Mouse (Mus musculus): ENCODE measurements at regions not wholly inside any gene's neighbourhood (a gene's known extent, or its start where the extent isn't known, plus 50 kb on each side); places are given as distances from the start of the nearest gene placed in this dataset.

DNA sequence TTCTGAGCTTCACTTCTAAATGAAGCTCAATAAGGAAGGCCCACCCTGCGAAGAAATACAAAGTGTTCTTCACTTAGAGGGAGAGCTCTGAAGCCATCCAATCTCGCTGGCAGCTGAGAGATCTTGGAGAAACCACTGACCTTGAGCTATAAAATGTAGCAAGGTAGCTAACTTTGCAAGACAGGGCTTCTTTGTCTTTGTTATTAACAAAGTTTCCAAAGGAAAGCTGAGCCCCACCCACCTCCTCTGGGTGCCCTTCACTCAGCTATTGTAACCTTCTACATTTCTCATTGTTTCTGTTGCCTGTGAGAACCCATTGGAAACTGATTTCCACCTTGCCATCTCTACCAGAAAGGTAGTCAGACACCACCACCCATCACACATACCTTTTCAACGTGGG lies 57.2 kb upstream of the Usp9x start:
- WGBS, result 66% methylated on average over 3 of the region's 3 CpGs
- no peak for ATAC-seq
- no peak overlapping the region for H3K27ac ChIP-seq (ENCODE audit: low read depth, low read length)

DNA sequence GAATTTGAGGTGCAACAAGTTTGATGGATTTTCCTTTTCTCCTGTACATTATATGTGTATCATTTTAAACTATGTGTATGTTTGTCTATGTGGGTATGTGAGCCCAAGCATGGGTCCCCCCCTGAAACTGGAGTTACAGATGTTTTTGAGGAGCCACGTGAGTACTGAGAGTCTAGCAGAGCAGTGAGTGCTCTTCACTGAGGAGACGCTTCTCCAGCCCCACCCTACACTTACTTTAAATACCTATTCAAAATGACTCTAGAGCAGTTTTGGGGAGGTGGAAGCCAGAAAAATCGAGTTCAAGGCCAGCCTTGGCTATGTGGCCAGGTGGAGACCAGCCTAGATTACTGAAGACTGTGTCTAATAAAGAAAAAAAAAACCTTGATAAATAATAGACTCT lies 58.2 kb upstream of the Usp9x start:
- Histone ChIP-seq H3K4me1 (ENCODE audit: control insufficient read depth, insufficient read depth, low read depth, low read length) (no peaks in the 10 kb centered on the region), H3K4me3 (ENCODE audit: low read length) (no peak overlapping the region), H3K9me3 (ENCODE audit: control insufficient read depth, low read length) (no peaks in the 10 kb centered on the region), H3K36me3 (ENCODE audit: control insufficient read depth, insufficient read depth, low read length) (no peaks in the 10 kb centered on the region), H3K27ac (ENCODE audit: low read depth, low read length) (no peak overlapping the region), H3K9ac (ENCODE audit: low read depth, low read length) (no peak overlapping the region), H3K4me2 (ENCODE audit: low read length) (no peak overlapping the region), H3K27me3 (replicated peaks; ENCODE audit: control insufficient read depth, insufficient read depth, low read length) (no peaks in the 10 kb centered on the region; the same call in 1 of the 2 replicates)
- ATAC-seq, result no peak
- 67% methylated on average over 3 of the region's 3 CpGs for WGBS

More for the DNA sequence above, 57.2 kb upstream of the Usp9x start:
- Histone ChIP-seq H3K27me3 (replicated peaks; ENCODE audit: control insufficient read depth, insufficient read depth, low read length) (no peaks in the 10 kb centered on the region; the same call in 1 of the 2 replicates), H3K9ac (ENCODE audit: low read depth, low read length) (no peak overlapping the region), H3K4me3 (ENCODE audit: low read length) (no peak overlapping the region), H3K36me3 (ENCODE audit: control insufficient read depth, insufficient read depth, low read length) (no peaks in the 10 kb centered on the region), H3K9me3 (ENCODE audit: control insufficient read depth, low read length) (no peaks in the 10 kb centered on the region), H3K4me2 (ENCODE audit: low read length) (no peak overlapping the region), H3K4me1 (ENCODE audit: control insufficient read depth, insufficient read depth, low read depth, low read length) (no peaks in the 10 kb centered on the region)

DNA sequence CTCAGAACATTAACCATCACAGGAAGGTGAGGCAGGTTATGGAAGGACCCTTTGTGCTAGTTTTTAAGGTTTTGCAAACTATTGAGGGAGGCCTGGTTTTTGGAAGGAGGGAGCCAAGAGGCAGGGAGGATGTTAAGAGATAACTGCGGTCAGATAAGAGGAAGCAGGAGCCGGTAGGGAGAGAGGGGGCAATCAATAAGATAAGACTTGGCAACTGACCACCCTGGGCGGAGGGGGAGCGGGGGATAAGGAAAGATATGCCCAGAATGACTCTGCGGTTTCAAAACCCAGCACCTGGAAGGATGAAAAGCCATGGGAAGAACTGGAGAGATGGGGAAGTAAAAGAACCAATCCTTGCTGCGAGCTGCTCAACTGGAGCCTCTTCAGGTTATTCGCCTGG lies 80.5 kb upstream of the Usp9x start:
- no peak overlapping the region for H3K4me2 ChIP-seq (ENCODE audit: low read length)
- no peak overlapping the region for H3K9ac ChIP-seq (ENCODE audit: low read depth, low read length)
- H3K27ac ChIP-seq (ENCODE audit: low read depth, low read length), result no peak overlapping the region
- H3K4me1 ChIP-seq (ENCODE audit: control insufficient read depth, insufficient read depth, low read depth, low read length), result no peaks in the 10 kb centered on the region
- ATAC-seq, result no peak
- 87% methylated on average over 7 of the region's 7 CpGs for WGBS
- no peaks in the 10 kb centered on the region for H3K27me3 ChIP-seq (replicated peaks; ENCODE audit: control insufficient read depth, insufficient read depth, low read length)
- no peaks in the 10 kb centered on the region for H3K36me3 ChIP-seq (ENCODE audit: control insufficient read depth, insufficient read depth, low read length)
- H3K9me3 ChIP-seq (ENCODE audit: control insufficient read depth, low read length), result no peaks in the 10 kb centered on the region
- H3K4me3 ChIP-seq (ENCODE audit: low read length), result no peak overlapping the region

DNA sequence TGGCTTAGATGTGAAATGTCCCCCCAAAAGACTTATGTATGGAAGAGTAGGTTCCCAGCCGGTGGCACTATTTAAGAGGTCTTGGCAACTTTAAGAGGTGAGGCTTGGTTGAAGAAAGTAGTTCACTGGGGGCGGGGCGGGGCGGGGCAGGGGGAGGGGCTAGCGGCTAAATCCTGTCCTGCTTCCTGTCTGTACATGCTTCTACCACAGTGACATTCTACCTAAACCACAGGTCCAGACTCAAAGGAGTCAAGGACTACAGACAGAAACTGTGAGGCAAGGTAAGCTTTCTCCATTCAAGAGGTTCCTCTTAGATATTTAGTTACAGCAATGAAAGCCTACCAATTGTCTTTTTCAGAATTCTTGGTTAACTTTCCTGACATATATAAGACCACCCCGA lies 93.6 kb upstream of the Usp9x start:
- no peaks in the 10 kb centered on the region for H3K4me1 ChIP-seq (ENCODE audit: control insufficient read depth, insufficient read depth, low read depth, low read length)
- H3K27ac ChIP-seq (ENCODE audit: low read depth, low read length), result no peak overlapping the region
- H3K4me3 ChIP-seq (ENCODE audit: low read length), result no peak overlapping the region
- 68% methylated on average over 6 of the region's 6 CpGs for WGBS
- no peaks in the 10 kb centered on the region for H3K36me3 ChIP-seq (ENCODE audit: control insufficient read depth, insufficient read depth, low read length)
- no peak overlapping the region for H3K4me2 ChIP-seq (ENCODE audit: low read length)
- H3K9me3 ChIP-seq (ENCODE audit: control insufficient read depth, low read length), result no peaks in the 10 kb centered on the region
- no peak for ATAC-seq
- no peaks in the 10 kb centered on the region for H3K27me3 ChIP-seq (replicated peaks; ENCODE audit: control insufficient read depth, insufficient read depth, low read length)
- H3K9ac ChIP-seq (ENCODE audit: low read depth, low read length), result no peak overlapping the region

DNA sequence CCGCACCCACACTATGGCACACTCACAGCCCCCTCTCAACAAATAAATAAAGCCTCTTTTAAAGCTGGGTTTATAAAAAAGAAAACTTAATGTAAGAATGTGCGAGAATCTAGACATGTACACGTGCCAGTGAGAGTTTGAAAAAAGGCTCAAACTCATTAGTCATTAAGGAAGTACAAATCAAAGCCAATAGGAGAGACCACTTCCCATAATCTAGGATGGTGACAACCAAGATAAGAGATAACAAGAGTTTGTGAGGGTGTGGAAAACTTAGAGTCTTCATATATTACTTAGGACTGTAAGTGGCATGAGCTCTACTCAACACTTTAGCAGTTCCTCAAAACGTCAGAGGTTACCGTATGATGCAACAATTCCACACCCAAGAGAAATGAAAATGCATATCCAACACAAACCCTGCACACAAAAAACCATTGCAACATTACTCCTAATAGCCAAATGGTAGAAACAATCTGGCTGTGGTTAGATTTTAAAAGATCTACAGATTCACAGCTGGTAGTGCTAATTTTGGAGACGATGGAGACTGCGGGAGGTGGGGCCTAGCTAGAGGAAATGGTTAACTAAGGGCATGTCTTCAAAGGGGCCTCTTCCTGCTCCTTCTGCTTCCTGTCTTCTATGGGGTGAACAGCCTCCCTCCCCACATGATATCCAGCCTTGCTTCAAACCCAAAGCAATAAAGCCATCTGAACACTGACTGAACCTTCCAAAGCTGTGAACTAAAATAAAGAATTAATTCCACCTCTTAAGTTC lies 102.1 kb upstream of the Usp9x start:
- no peak for ATAC-seq
- Histone ChIP-seq H3K27ac (ENCODE audit: low read depth, low read length) (no peak overlapping the region), H3K9ac (ENCODE audit: low read depth, low read length) (no peak overlapping the region), H3K36me3 (ENCODE audit: control insufficient read depth, insufficient read depth, low read length) (no peaks in the 10 kb centered on the region), H3K27me3 (replicated peaks; ENCODE audit: control insufficient read depth, insufficient read depth, low read length) (no peaks in the 10 kb centered on the region), H3K4me3 (ENCODE audit: low read length) (no peak overlapping the region), H3K4me2 (ENCODE audit: low read length) (no peak overlapping the region), H3K4me1 (ENCODE audit: control insufficient read depth, insufficient read depth, low read depth, low read length) (no peaks in the 10 kb centered on the region), H3K9me3 (ENCODE audit: control insufficient read depth, low read length) (no peaks in the 10 kb centered on the region)
- WGBS, result 92% methylated on average over 7 of the region's 7 CpGs

DNA sequence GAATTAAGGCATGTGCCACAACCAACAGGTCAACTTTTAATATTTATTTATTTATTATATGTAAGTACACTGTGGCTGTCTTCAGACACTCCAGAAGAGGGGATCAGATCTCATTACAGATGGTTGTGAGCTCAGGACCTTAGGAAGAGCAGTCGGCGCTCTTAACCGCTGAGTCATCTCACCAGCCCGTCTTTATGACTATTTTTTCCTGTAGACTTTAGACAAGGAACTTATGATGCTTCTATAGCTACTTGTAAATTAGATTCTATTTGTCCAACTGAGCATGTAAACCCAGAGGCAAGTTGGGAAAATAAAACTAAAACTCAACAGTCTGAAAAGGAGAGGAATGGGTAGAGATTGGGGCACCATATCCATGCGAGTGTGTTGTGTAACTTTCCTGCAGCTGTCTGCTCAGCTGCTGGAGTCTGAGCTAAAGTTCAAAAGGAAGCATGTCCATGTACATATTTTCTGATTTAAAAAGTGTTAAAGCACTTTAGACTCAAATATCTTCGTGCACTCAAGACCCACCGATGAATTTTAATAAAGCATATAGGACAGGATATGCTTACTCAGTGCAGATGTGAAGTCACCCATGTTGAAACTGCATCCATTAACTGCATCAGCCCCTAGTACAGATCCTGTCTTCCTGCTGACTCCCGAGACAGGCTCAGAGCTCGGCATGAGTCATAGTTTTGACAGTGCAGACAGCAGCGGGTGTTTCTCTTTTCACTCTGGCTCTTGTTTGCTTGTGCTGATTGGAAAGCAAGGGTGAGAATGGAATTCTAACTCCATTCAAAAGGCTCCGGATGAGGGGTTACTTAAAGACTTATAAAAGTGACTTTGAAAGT lies 111.6 kb upstream of the Usp9x start:
- no peaks in the 10 kb centered on the region; the same call in 1 of the 2 replicates for H3K27me3 ChIP-seq (replicated peaks; ENCODE audit: control insufficient read depth, insufficient read depth, low read length)
- no peak for ATAC-seq
- H3K4me2 ChIP-seq (ENCODE audit: low read length), result no peak overlapping the region
- no peak overlapping the region for H3K9ac ChIP-seq (ENCODE audit: low read depth, low read length)
- no peaks in the 10 kb centered on the region for H3K4me1 ChIP-seq (ENCODE audit: control insufficient read depth, insufficient read depth, low read depth, low read length)
- no peaks in the 10 kb centered on the region for H3K9me3 ChIP-seq (ENCODE audit: control insufficient read depth, low read length)
- no peak overlapping the region for H3K27ac ChIP-seq (ENCODE audit: low read depth, low read length)
- H3K36me3 ChIP-seq (ENCODE audit: control insufficient read depth, insufficient read depth, low read length), result no peaks in the 10 kb centered on the region
- 67% methylated on average over 11 of the region's 11 CpGs for WGBS
- no peak overlapping the region for H3K4me3 ChIP-seq (ENCODE audit: low read length)

DNA sequence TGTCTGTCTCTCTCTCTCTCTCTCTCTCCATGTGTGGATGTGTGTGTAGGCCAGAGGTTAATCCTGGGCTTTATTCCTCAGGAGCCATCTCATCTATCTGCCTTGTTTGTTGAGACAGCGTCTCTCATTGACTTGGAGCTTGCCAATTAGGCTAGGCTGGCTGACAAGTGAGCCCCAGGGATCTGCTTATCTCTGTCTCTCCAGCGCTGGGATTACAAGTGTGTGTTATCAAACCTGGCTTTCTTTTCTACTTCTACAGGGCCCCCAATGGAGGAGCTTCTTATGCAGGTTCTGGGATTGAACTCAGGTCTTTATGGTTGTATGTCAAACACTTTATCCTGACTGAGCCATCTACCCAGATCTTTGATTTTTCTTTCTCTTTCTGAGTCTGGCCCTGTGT lies 112.4 kb upstream of the Usp9x start:
- no peaks in the 10 kb centered on the region; the same call in 1 of the 2 replicates for H3K27me3 ChIP-seq (replicated peaks; ENCODE audit: control insufficient read depth, insufficient read depth, low read length)
- no peak for ATAC-seq
- no peak overlapping the region for H3K27ac ChIP-seq (ENCODE audit: low read depth, low read length)
- H3K9me3 ChIP-seq (ENCODE audit: control insufficient read depth, low read length), result no peaks in the 10 kb centered on the region
- no peaks in the 10 kb centered on the region for H3K36me3 ChIP-seq (ENCODE audit: control insufficient read depth, insufficient read depth, low read length)
- H3K4me2 ChIP-seq (ENCODE audit: low read length), result no peak overlapping the region
- 74% methylated on average over 2 of the region's 2 CpGs for WGBS
- no peak overlapping the region for H3K9ac ChIP-seq (ENCODE audit: low read depth, low read length)
- H3K4me3 ChIP-seq (ENCODE audit: low read length), result no peak overlapping the region
- H3K4me1 ChIP-seq (ENCODE audit: control insufficient read depth, insufficient read depth, low read depth, low read length), result no peaks in the 10 kb centered on the region

DNA sequence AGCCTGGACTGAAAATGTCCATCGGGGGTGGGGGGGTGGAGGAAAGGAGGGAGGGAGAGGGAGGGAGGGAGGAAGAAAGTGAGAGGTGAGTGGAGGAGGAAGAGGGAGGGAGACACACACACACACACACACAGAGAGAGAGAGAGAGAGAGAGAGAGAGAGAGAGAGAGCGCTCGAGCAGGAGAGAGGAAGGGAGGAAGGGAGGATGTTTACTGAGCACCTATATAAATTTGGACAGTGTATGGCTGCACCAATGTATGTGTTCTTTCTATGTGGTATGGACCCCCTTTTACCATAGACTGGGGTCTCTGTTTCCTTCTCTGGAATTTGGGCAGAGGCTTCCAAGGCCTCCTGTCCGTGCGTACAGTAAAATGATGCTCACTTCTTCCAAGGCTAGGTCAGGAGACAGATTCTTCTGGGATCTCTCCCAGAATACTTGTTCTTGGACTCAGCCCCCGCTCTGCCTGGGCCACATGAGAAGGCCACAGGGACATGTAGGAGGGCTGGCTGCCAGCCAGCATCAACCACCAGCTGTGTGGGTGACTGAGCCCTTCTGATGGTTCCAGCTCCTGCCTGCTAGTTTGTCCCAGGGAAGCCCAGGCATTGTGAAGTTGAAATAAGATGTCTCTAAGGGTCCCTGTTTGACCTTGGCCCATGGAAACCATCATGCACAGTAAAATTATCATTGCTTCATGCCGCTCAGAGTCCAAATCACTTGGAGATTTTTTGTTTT lies 120.2 kb upstream of the Usp9x start:
- ATAC-seq, result no peak
- Histone ChIP-seq H3K9ac (ENCODE audit: low read depth, low read length) (no peak overlapping the region), H3K9me3 (ENCODE audit: control insufficient read depth, low read length) (no peaks in the 10 kb centered on the region), H3K27me3 (replicated peaks; ENCODE audit: control insufficient read depth, insufficient read depth, low read length) (no peaks in the 10 kb centered on the region), H3K4me2 (ENCODE audit: low read length) (no peak overlapping the region), H3K36me3 (ENCODE audit: control insufficient read depth, insufficient read depth, low read length) (no peaks in the 10 kb centered on the region), H3K4me1 (ENCODE audit: control insufficient read depth, insufficient read depth, low read depth, low read length) (no peaks in the 10 kb centered on the region), H3K27ac (ENCODE audit: low read depth, low read length) (no peak overlapping the region), H3K4me3 (ENCODE audit: low read length) (no peak overlapping the region)
- 66% methylated on average over 7 of the region's 7 CpGs for WGBS

DNA sequence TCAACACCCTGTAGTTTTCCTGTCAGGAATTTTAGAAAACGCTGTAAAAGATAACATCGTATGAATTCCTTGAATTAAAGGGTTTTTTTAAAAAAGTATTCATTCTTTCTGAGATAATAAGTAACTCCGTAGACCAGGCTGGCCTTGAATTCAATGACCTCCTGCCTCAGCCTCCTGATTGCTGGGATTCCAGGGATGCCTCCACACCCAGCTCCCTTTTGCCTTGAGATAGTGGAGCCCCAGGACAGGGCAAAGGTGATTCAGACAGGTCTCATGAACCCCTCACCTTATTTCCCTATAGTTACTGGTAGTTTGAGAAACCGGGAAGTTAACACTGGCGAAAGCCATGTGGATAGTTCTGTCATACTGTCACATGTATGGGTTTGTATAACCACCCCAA lies 128.8 kb upstream of the Usp9x start:
- ATAC-seq, result no peak
- Histone ChIP-seq H3K9ac (ENCODE audit: low read depth, low read length) (no peak overlapping the region), H3K27me3 (replicated peaks; ENCODE audit: control insufficient read depth, insufficient read depth, low read length) (no peaks in the 10 kb centered on the region; the same call in 1 of the 2 replicates), H3K4me2 (ENCODE audit: low read length) (no peak overlapping the region), H3K36me3 (ENCODE audit: control insufficient read depth, insufficient read depth, low read length) (no peaks in the 10 kb centered on the region), H3K9me3 (ENCODE audit: control insufficient read depth, low read length) (no peaks in the 10 kb centered on the region), H3K4me3 (ENCODE audit: low read length) (no peak overlapping the region), H3K4me1 (ENCODE audit: control insufficient read depth, insufficient read depth, low read depth, low read length) (no peaks in the 10 kb centered on the region), H3K27ac (ENCODE audit: low read depth, low read length) (no peak overlapping the region)
- WGBS, result 91% methylated on average over 5 of the region's 5 CpGs
